Mouse (Mus musculus) erythroid progenitor cell, adult 5-6 weeks (primary cell): Measurements from ENCODE around the gene Tmbim6. TPM values are rescaled to one million over a fixed set of nuclear protein-coding genes. Genes with fewer than 3 reads are reported as not detected.
"Not testable (repeated sequence)": the region's sequence is repeated elsewhere in the genome, so short reads cannot be mapped to it uniquely, and the experiment has no call there.

ENCODE experiments used
- ATAC-seq: replicated peaks from 2 replicates; pipeline ENCODE4 v1.8.0; 2016; ENCODE audit warnings: moderate number of reproducible peaks, mild to moderate bottlenecking, moderate TSS enrichment, inconsistent platforms; ENCODE audit not compliant: poor library complexity, low FRiP score, severe bottlenecking
- total RNA-seq, 2 experiments: library from RNA; stranded (forward) in 1 of 2; stranded (reverse) in 1 of 2; fragments of 150-400 nt in 1 of 2; fragments of 186-747, 209-891 nt in 1 of 2; gene quantifications; 2 replicates each; pipeline versions ENCODE4 v1.2.3 to v1.2.4; 2015 to 2017; ENCODE audit warnings: low replicate concordance in 2 of 2

Gene Tmbim6
- total RNA-seq, 2 experiments from 2014 or later: 95.3 to 219 TPM

DNA sequence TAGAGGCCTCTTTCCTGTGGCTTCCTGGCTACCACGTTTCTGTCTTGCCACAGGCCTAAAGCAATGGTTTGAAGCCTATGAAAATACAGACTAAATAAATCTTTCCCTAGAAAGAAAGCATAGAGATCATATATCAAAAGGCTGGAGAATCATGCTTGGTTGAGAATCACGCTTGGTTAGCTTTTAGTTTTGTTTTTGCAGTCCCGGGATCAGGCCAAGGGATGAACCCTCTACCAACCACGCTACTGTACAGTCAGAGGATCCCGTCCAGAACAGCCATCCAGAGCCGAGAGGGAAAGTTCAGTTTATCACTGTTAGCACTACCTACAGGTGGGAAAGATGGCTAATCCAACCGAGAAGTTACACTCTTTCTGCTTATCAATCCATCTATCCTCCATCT lies 49.7 kb downstream of the Tmbim6 start:
- no peak for ATAC-seq

DNA sequence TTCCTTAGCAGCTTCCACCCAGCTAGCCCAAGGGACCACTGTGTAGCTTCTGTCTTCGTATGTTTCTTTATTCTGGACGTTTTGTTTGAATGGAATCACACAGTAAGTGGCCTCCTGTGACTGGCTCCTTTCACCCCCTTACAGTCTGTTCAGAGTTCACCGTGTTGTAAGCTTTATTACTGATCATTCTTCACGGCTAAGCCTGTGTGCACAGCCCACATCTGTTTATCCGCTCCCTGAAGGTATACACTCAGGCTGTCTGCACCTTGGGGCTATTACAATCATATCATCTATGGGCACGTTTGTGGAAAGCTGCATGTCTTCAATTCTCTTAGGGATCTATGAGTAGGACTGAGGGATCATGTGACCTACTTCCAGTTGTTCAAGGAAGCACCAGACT lies 52.9 kb downstream of the Tmbim6 start:
- no peak for ATAC-seq

DNA sequence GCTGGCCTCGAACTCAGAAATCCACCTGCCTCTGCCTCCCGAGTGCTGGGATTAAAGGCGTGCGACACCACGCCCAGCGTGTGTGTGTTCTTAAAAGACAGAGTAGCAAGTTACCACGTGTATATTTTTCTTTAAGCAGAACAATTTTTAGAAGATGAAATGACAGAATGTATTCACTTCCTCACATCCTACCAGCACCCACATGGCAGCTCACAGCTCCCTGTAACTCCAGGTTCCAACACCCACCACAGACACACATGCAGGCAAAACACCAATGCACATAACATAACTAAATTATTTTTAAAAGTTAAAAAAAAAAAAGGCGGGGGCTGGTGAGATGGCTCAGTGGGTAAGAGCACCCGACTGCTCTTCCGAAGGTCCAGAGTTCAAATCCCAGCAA lies 53.5 kb downstream of the Tmbim6 start:
- ATAC-seq: not testable (repeated sequence)

DNA sequence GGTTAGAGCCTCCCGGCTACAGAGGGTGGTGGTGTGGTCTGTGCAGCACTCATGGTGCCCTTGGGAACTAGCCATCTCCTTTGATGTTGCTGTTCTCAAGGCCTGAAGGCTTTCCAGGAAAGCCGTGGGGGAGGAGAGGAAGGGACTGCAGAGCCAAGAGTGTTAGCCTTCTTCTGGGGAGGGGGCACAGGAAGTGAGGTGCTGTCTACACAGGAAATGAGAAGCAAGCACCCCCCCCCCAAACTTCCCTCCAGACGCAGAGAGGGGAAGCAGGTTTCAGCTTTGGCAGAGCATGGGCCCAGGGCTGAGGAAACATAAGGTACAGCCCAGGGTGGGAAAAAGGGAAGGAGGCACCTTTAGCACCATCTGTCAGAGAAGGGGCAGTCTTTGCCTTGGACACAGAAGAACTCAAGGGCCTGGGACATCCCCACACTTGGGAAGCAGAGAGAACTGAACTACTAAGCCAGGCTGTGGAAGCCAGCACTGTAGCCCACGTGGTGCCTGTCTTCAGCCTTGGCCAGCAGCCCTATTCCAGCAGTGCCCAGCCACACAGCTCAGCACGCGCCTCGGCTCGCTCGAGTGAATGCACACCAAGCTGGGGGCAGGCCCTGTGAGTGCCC lies 56.6 kb downstream of the Tmbim6 start:
- no peak for ATAC-seq

DNA sequence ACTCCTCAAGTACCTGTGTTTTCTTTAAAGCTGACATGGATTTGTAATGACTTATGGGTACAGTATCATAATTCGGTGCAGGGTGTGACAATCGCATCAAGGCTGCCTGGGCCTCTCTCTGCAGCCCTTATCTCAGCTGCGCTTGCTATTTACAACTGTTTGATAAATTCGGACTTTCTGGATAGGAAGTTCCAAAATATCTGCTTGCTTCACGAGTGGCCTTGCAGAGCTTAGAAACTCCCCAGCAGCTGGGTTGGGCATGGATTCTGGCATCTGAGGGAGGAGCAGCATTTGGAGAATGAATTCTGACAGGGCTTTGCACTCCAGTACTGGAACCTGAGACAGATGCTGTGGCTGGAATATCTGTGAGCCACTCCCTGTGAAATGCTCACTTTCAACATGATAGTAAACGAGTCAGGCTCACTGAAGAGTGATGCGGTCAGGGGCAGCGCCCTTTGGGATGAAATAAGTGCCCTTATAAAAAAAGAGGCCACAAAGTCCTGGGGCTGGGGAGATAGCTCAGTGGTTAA lies 57.1 kb downstream of the Tmbim6 start:
- ATAC-seq: no peak

DNA sequence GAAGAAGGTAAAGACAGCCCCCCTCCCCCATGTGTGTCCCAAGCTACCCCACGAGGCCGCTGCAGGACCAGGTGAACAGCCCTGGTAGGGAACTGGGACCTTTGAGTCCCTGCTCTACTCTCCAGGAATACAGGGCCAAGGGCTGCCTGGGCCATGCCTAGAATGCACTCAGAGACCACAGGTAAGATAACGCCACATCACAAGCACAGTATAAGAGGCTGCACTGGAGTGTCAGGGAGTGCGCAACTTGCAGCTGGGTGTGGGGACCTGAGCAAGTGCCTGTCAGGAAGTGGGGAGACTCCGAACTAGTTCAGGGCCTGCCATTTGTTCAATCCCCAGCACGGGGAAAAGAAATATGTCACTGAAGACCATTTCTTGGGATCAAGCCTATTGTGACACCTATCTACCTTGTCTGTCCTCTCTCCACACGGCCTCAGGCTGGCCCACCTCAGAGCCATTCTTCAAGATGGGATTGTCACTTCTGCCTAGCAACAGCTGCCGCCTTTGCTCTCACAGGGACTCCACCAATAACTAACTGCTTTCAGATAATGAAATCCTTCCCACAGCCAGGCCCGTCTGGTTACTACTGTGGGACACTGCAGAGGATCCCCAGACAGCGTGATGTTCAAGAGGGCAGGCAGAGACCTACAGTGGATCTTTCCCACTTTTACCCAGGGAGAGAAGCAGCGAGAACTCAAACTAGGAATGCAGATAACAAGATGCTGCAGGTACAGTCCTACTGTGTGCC lies 60.6 kb downstream of the Tmbim6 start:
- ATAC-seq: no peak

DNA sequence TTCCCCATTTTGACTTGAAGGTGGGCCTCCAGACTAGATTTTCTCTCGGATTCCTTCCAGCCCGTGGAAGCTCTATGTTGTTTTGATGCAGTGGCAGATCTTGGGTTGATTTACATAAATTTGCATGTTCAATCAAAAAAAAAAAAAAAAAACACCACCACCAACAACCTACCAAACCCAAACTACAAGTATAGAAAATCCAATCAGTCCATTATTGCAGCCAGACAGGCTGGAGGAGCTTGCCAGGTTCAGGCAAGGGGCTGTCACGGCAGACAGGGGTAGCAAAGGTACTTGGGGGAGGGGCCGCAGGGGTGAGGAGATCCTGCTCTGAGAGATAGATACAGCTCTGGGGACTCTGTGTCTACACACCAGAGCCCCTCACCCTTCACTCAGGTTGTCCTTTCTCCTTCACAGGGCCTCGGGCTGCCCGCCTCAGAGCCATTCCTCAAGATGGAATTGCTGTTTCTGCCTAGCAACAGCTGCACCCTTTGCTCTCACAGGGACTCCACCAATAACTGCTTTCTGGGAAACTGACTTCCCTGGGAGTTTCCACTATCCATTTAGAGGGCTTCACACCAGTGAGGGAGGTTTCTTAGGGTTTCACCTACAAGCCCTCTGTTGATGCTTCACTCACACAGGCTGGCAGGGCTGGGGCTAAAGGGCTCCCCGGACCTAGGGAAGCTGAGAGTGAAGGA lies 62.0 kb downstream of the Tmbim6 start:
- ATAC-seq: no peak

DNA sequence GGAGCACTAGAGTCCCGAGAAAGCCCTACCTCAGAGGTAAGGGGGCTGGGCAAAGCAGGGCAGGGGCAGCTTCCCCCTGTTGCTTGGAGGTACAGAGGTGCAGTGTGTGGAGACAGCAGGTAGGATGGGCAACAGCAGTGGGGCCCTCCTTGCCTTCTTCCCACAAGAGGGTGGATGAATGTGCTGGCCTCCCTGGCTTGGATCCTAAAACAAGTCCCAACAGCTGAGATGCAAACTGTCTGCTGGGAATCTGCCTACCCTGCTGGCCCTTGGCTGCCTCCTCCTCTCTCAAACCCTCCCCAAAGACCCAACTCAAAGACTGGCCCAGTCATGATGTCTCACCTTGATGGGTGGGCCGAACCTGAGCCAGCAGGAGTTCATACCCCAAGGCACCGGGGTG lies 62.7 kb downstream of the Tmbim6 start:
- ATAC-seq: no peak

DNA sequence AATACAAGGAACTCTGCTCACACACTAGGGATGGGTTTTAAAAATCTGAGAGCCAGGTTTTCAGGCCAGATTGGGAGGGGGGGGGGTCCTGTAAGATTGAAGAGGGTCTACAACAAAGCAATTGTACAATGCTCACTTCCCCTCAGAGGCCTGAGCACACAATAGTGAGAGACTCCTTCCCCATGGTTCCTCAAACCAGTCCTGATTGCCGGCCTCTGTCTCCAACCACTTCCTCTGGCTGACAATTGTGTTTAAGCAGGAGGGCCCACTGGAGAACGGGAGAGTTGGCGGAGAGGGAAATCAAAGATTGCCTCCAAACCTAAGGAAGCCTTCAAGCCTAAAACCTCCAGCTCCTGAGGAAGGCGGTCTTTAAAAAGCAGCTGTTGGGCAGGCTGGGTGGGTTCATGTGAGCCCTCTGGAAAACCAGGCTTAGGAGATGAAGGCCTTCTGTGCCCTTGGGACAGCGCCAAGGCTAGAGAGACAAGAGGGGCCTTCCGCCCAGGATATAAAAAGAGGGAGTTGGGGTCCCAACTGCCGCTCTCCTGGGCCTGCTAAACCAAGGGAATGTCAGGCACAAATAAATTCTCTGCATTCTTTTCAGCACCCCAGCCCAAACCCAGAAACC lies 63.8 kb downstream of the Tmbim6 start:
- no peak for ATAC-seq

DNA sequence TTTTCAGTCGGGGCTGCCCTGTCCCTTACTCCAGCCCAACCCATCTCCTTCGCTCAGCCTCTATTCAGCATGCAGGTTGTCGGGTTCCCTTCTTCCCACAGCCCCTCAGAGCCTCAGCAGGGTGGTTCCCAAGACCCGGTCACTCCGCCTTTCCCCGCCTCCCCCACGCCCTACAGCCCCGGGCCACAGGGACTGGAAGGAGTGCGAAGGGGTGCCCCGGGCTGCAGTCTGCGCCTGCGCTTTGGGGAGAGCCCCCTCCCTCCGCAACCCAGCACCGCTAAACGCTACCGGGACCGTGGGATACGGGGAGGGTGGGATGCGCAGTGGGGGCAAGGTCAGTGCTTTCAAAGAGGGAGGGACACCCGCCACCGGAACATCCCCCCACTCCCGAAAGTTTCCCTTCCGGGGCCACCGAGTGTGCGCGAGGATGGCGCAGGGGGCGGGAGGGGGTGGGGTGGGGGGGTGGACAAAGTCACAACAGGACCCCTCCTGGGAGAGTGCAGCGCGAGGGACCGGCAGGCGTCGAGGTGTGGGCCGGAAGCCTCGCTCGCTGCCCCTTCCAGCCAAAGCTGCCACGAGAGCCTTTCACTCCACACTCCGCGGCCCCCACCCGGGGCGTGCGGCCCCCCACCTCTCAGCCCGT lies 64.4 kb downstream of the Tmbim6 start:
- no peak for ATAC-seq

DNA sequence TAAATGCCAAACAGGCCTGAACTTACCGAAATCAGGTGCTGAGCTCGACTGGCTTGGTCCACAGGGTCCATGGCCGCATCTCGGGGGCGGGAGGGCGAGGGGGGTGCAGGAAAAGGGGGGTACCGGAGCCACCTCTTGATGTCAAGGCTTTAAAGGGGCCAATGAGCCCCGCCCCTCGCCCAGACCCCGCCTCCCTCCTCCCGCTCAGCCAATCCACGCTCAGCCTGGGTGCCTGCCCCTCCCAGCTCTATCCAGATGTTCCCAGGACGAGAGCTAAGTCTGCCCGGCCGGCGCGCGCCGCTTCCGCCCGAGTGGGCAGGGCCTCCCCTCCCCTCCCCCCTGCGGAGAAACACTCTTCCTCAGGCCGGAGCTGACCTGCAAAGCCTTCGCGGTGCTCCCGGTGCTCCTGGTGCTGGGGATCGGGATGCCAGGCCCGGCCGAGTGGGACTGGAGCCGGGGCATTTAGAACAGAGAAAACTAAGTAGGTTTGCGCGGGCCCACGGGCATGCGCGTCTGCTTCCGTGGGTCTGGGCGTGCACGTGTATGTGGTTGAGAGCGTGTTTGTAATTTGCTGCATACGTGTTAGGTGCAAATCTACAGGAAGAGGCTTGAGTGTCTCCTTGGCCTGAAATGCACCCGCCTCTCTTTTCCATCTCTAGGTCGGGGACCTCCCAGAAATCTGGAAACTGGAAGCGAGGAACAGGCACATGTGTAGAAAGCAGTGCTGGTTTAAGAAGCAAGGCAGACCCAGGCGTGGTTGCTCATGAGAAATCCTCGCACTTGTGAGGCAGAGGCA lies 65.1 kb downstream of the Tmbim6 start, which contains the start of gene Nckap5l:
Gene Nckap5l (minus strand): TSS at position 143 of the 796 bp plus-strand sequence.
- ATAC-seq: peak; percentile 72

Other genes with a start within 250 kb of the Tmbim6 start
- not detected in 2 replicates for gene Kcnh3, start 168.0 kb upstream of the Tmbim6 start, total RNA-seq (2015; ENCODE audit: low replicate concordance)
- gene Kcnh3, start 168.0 kb upstream of the Tmbim6 start, total RNA-seq (2017; ENCODE audit: low replicate concordance): not detected in 2 replicates
- 18.4 and 26.4 TPM in 2 replicates for gene Mcrs1, start 140.9 kb upstream of the Tmbim6 start, total RNA-seq (2015; ENCODE audit: low replicate concordance)
- 13.4 and 15.5 TPM in 2 replicates for gene Mcrs1, start 140.9 kb upstream of the Tmbim6 start, total RNA-seq (2017; ENCODE audit: low replicate concordance)
- gene Prpf40b, start 97.8 kb upstream of the Tmbim6 start, total RNA-seq (2015; ENCODE audit: low replicate concordance): 4.0 TPM in 1 of 2 replicates, not detected in the other
- 1.0 TPM in 1 of 2 replicates, not detected in the other for gene Prpf40b, start 97.8 kb upstream of the Tmbim6 start, total RNA-seq (2017; ENCODE audit: low replicate concordance)
- not detected in 2 replicates for gene Fam186b, start 97.0 kb upstream of the Tmbim6 start, total RNA-seq (2015; ENCODE audit: low replicate concordance)
- not detected in 2 replicates for gene Fam186b, start 97.0 kb upstream of the Tmbim6 start, total RNA-seq (2017; ENCODE audit: low replicate concordance)
- gene Fmnl3, start 22.4 kb upstream of the Tmbim6 start, total RNA-seq (2015; ENCODE audit: low replicate concordance): 3.6 and 5.0 TPM in 2 replicates
- gene Fmnl3, start 22.4 kb upstream of the Tmbim6 start, total RNA-seq (2017; ENCODE audit: low replicate concordance): 1.5 and 2.7 TPM in 2 replicates
- 0.84 TPM in 1 of 2 replicates, not detected in the other for gene Nckap5l, start 64.9 kb downstream of the Tmbim6 start, total RNA-seq (2015; ENCODE audit: low replicate concordance)
- not detected in 2 replicates for gene Nckap5l, start 64.9 kb downstream of the Tmbim6 start, total RNA-seq (2017; ENCODE audit: low replicate concordance)
- gene Bcdin3d, start 81.8 kb downstream of the Tmbim6 start, total RNA-seq (2015; ENCODE audit: low replicate concordance): 1.3 and 1.4 TPM in 2 replicates
- gene Bcdin3d, start 81.8 kb downstream of the Tmbim6 start, total RNA-seq (2017; ENCODE audit: low replicate concordance): 0.51 and 1.3 TPM in 2 replicates
- not detected in 2 replicates for gene Faim2, start 135.3 kb downstream of the Tmbim6 start, total RNA-seq (2015; ENCODE audit: low replicate concordance)
- 0.38 TPM in 1 of 2 replicates, not detected in the other for gene Faim2, start 135.3 kb downstream of the Tmbim6 start, total RNA-seq (2017; ENCODE audit: low replicate concordance)
- gene Aqp2, start 186.2 kb downstream of the Tmbim6 start, total RNA-seq (2015; ENCODE audit: low replicate concordance): not detected in 2 replicates
- gene Aqp2, start 186.2 kb downstream of the Tmbim6 start, total RNA-seq (2017; ENCODE audit: low replicate concordance): not detected in 2 replicates
- gene Aqp5, start 197.9 kb downstream of the Tmbim6 start, total RNA-seq (2015; ENCODE audit: low replicate concordance): not detected in 2 replicates
- gene Aqp5, start 197.9 kb downstream of the Tmbim6 start, total RNA-seq (2017; ENCODE audit: low replicate concordance): not detected in 2 replicates
- not detected in 2 replicates for gene Aqp6, start 208.5 kb downstream of the Tmbim6 start, total RNA-seq (2015; ENCODE audit: low replicate concordance)
- gene Aqp6, start 208.5 kb downstream of the Tmbim6 start, total RNA-seq (2017; ENCODE audit: low replicate concordance): not detected in 2 replicates